Mouse (Mus musculus): ENCODE measurements around the gene Rbfox2.

Rbfox2 gene

GRCm38 (mm10) chr15:77144960-77145359, 161.8 kb downstream of the Rbfox2 start:
- no peak for DNase-seq (ENCODE audit: low spot score in 2 of 2)

GRCm38 (mm10) chr15:77142787-77143186, 164.0 kb downstream of the Rbfox2 start:
- DNase-seq (ENCODE audit: low spot score in 2 of 2) = no peak

GRCm38 (mm10) chr15:77142352-77142751, 164.5 kb downstream of the Rbfox2 start:
- DNase-seq (ENCODE audit: low spot score in 2 of 2) = no peak

GRCm38 (mm10) chr15:77141711-77142110, 165.1 kb downstream of the Rbfox2 start:
- DNase-seq (ENCODE audit: low spot score in 2 of 2) = no peak

- no peak for DNase-seq (ENCODE audit: low spot score in 2 of 2)
Observed at GRCm38 (mm10) chr15:77138282-77138681, 168.5 kb downstream of the Rbfox2 start.

GRCm38 (mm10) chr15:77134483-77134882, 172.3 kb downstream of the Rbfox2 start:
- DNase-seq (ENCODE audit: low spot score in 2 of 2) = no peak

GRCm38 (mm10) chr15:77129154-77129553, 177.7 kb downstream of the Rbfox2 start:
- DNase-seq (ENCODE audit: low spot score in 2 of 2) = no peak

- DNase-seq (ENCODE audit: low spot score in 2 of 2) = no peak
Observed at GRCm38 (mm10) chr15:77127737-77128136, 179.1 kb downstream of the Rbfox2 start.

GRCm38 (mm10) chr15:77126674-77127073, 180.1 kb downstream of the Rbfox2 start:
- no peak for DNase-seq (ENCODE audit: low spot score in 2 of 2)

GRCm38 (mm10) chr15:77124372-77125117, 182.3 kb downstream of the Rbfox2 start:
- DNase-seq (ENCODE audit: low spot score in 2 of 2) = no peak

GRCm38 (mm10) chr15:77122824-77123223, 184.0 kb downstream of the Rbfox2 start:
- no peak for DNase-seq (ENCODE audit: low spot score in 2 of 2)

GRCm38 (mm10) chr15:77122208-77122607, 184.6 kb downstream of the Rbfox2 start:
- no peak for DNase-seq (ENCODE audit: low spot score in 2 of 2)

- DNase-seq (ENCODE audit: low spot score in 2 of 2) = no peak
Observed at GRCm38 (mm10) chr15:77119666-77120065, 187.1 kb downstream of the Rbfox2 start.

- no peak for DNase-seq (ENCODE audit: low spot score in 2 of 2)
Observed at GRCm38 (mm10) chr15:77117209-77117608, 189.6 kb downstream of the Rbfox2 start.

GRCm38 (mm10) chr15:77116139-77116722, 190.6 kb downstream of the Rbfox2 start:
- DNase-seq (ENCODE audit: low spot score in 2 of 2) = peak; percentile 19 to 65

GRCm38 (mm10) chr15:77115456-77115855, 191.3 kb downstream of the Rbfox2 start:
- no peak for DNase-seq (ENCODE audit: low spot score in 2 of 2)

GRCm38 (mm10) chr15:77113591-77113990, 193.2 kb downstream of the Rbfox2 start:
- no peak for DNase-seq (ENCODE audit: low spot score in 2 of 2)

GRCm38 (mm10) chr15:77112378-77112777, 194.4 kb downstream of the Rbfox2 start:
- no peak for DNase-seq (ENCODE audit: low spot score in 2 of 2)

- DNase-seq (ENCODE audit: low spot score in 2 of 2) = no peak
Observed at GRCm38 (mm10) chr15:77111924-77112323, 194.9 kb downstream of the Rbfox2 start.

- DNase-seq (ENCODE audit: low spot score in 2 of 2) = no peak
Observed at GRCm38 (mm10) chr15:77110452-77110851, 196.4 kb downstream of the Rbfox2 start.

GRCm38 (mm10) chr15:77107169-77107908, 199.5 kb downstream of the Rbfox2 start:
- DNase-seq (ENCODE audit: low spot score in 2 of 2) = no peak

- no peak for DNase-seq (ENCODE audit: low spot score in 2 of 2)
Observed at GRCm38 (mm10) chr15:77105273-77105672, 201.5 kb downstream of the Rbfox2 start.
